8 mouse cellular contexts compared by ENCODE assay signal in the genomic region with DNA sequence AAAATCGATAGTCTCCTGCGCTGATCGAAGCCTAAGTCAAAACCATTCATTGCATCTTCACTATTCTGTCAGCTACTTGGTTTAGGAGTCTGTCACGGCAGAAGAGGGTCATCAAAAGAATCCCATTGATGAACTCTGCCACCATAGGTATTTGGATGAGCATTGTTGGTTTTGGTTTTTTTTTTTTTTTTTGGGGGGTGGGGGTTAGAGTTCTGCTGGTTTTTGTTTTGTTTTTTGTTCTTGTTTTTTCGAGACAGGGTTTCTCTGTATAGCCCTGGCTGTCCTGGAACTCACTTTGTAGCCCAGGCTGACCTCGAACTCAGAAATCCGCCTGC. TPM values are rescaled to one million over a fixed set of nuclear protein-coding genes. Genes with fewer than 3 reads are reported as not detected.
DNase-seq lines count a peak whose midpoint lies in the region; ATAC-seq and TF ChIP-seq lines count a peak whose summit lies in the region.

No protein-coding gene starts in this region.

- no peak overlapping the region; the same call in 1 of the 2 replicates for H3K9ac ChIP-seq in neural tube, embryonic 11.5 days (ENCODE audit: low read length)
- H3K9ac ChIP-seq in liver, embryonic 11.5 days (ENCODE audit: low read depth, low read length): 0 out of 2 replicates have a peak overlapping the region, but pooled peaks have one; percentile 90
- H3K9ac ChIP-seq in stomach, postnatal 0 days (ENCODE audit: low read length): peak overlapping the region; percentile 91; the same call in 1 of the 2 replicates

- WGBS in cerebellum, adult 2 months: 29% methylated on average over 7 of the region's 7 CpGs
- WGBS in neural tube, embryonic 11.5 days: 27% methylated on average over 7 of the region's 7 CpGs
- whole genome bisulfite sequencing in liver, embryonic 11.5 days: 24% methylated on average over 7 of the region's 7 CpGs
- WGBS in stomach, postnatal 0 days: 22% methylated on average over 7 of the region's 7 CpGs

- peak overlapping the region; percentile 41 for H3K4me2 ChIP-seq in neural tube, embryonic 11.5 days (ENCODE audit: low read depth)
- peak overlapping the region; percentile 55 for H3K4me2 ChIP-seq in liver, embryonic 11.5 days
- H3K4me2 ChIP-seq in stomach, postnatal 0 days (replicated peaks; ENCODE audit: low read depth): peak overlapping the region; percentile 88

- TF ChIP-seq POLR2A in cerebellum, adult 2 months (IDR thresholded peaks at IDR 0.05; ENCODE audit: borderline replicate concordance, insufficient read depth, low read length): no peak

- DNase-seq in cerebellum, adult 2 months: no peak
- no peak for DNase-seq in cerebellum, postnatal 36 days
- no peak for DNase-seq in neural tube, embryonic 11.5 days (ENCODE audit: low spot score)
- no peak for DNase-seq in neural tube, embryonic 10.5 days (ENCODE audit: extremely low spot score, low spot score)
- DNase-seq in liver, embryonic 11.5 days (ENCODE audit: low spot score): no peak
- DNase-seq in stomach, postnatal 0 days (ENCODE audit: low spot score): no peak
- no peak for DNase-seq in gastrocnemius, postnatal 4 days (ENCODE audit: low spot score in 2 of 2)
- no peak for DNase-seq in gastrocnemius, adult 18-20 months (ENCODE audit: low spot score)

- H3K4me3 ChIP-seq in cerebellum, adult 2 months (replicated peaks; ENCODE audit: insufficient read depth, low read depth, low read length): peak overlapping the region; percentile 69
- peak overlapping the region; percentile 98 for H3K4me3 ChIP-seq in neural tube, embryonic 11.5 days (ENCODE audit: low read depth, low read length)
- H3K4me3 ChIP-seq in liver, embryonic 11.5 days (ENCODE audit: low read depth, low read length): peak overlapping the region; percentile 95
- H3K4me3 ChIP-seq in stomach, postnatal 0 days (ENCODE audit: low read depth, low read length): peak overlapping the region; percentile 99

- no peaks in the 10 kb centered on the region for H3K36me3 ChIP-seq in neural tube, embryonic 11.5 days (ENCODE audit: control insufficient read depth, insufficient read depth, low read length)
- H3K36me3 ChIP-seq in liver, embryonic 11.5 days (ENCODE audit: control insufficient read depth, insufficient read depth, low read length): no peaks in the 10 kb centered on the region
- no peaks in the 10 kb centered on the region for H3K36me3 ChIP-seq in stomach, postnatal 0 days (ENCODE audit: control insufficient read depth, insufficient read depth, low read length)

- no peaks in the 10 kb centered on the region for H3K9me3 ChIP-seq in neural tube, embryonic 11.5 days (ENCODE audit: control insufficient read depth, low read length)
- no peaks in the 10 kb centered on the region for H3K9me3 ChIP-seq in liver, embryonic 11.5 days (ENCODE audit: control insufficient read depth, low read length)
- H3K9me3 ChIP-seq in stomach, postnatal 0 days (ENCODE audit: control insufficient read depth, low read length): no peaks in the 10 kb centered on the region

- no peak; the same call in 1 of the 2 replicates for ATAC-seq in neural tube, embryonic 11.5 days (ENCODE audit: insufficient read depth, low FRiP score, low TSS enrichment)
- ATAC-seq in liver, embryonic 11.5 days (replicated peaks; ENCODE audit: low FRiP score): no peak
- no peak for ATAC-seq in stomach, postnatal 0 days (ENCODE audit: low FRiP score, low TSS enrichment)

- no peak for TF ChIP-seq EP300 in stomach, postnatal 0 days (optimal IDR thresholded peaks at IDR 0.05)

- no peaks in the 10 kb centered on the region for H3K27me3 ChIP-seq in cerebellum, adult 2 months (ENCODE audit: control insufficient read depth, insufficient read depth, low read length)
- H3K27me3 ChIP-seq in neural tube, embryonic 11.5 days (ENCODE audit: control insufficient read depth, insufficient read depth, low read length): no peaks in the 10 kb centered on the region
- no peaks in the 10 kb centered on the region for H3K27me3 ChIP-seq in liver, embryonic 11.5 days (replicated peaks; ENCODE audit: control insufficient read depth, insufficient read depth, low read length)
- no peaks in the 10 kb centered on the region for H3K27me3 ChIP-seq in stomach, postnatal 0 days (ENCODE audit: control insufficient read depth, insufficient read depth, low read length)

- H3K27ac ChIP-seq in cerebellum, adult 2 months (ENCODE audit: insufficient read depth, low read length): no peak overlapping the region
- H3K27ac ChIP-seq in neural tube, embryonic 11.5 days (ENCODE audit: low read depth, low read length): no peak overlapping the region
- no peak overlapping the region for H3K27ac ChIP-seq in liver, embryonic 11.5 days (ENCODE audit: low read depth, low read length)
- H3K27ac ChIP-seq in stomach, postnatal 0 days (replicated peaks): no peak overlapping the region

- H3K4me1 ChIP-seq in cerebellum, adult 2 months (ENCODE audit: control insufficient read depth, insufficient read depth, low read length): no peaks in the 10 kb centered on the region
- peaks cover 4% of the 10 kb centered on the region; the same call in 1 of the 2 replicates for H3K4me1 ChIP-seq in neural tube, embryonic 11.5 days (ENCODE audit: control insufficient read depth, insufficient read depth, low read length)
- peaks cover 10% of the 10 kb centered on the region; the same call in 1 of the 2 replicates for H3K4me1 ChIP-seq in liver, embryonic 11.5 days (replicated peaks; ENCODE audit: control insufficient read depth, insufficient read depth, low read length)
- no peaks in the 10 kb centered on the region for H3K4me1 ChIP-seq in stomach, postnatal 0 days (replicated peaks; ENCODE audit: control insufficient read depth, insufficient read depth)

- TF ChIP-seq CTCF in cerebellum, adult 2 months (IDR thresholded peaks at IDR 0.05; ENCODE audit: borderline replicate concordance, insufficient read depth, low read depth, low read length): no peak
- TF ChIP-seq CTCF in stomach, postnatal 0 days (IDR thresholded peaks at IDR 0.05; ENCODE audit: low read depth): no peak

RNA-seq across cellular contexts. Expression of a gene that starts 0.3 kb away (rescaled TPM):
- 31.5 and 31.8 TPM in 2 replicates for polyA plus RNA-seq in cerebellum, adult 2 months (2012; rRNA removed)
- polyA plus RNA-seq in neural tube, embryonic 11.5 days (2014; fragmentation: Nextera tagmentation; extraction: Ambion mirVana): 72.3 and 74.4 TPM in 2 replicates
- 82.3 and 93.3 TPM in 2 replicates for polyA plus RNA-seq in liver, embryonic 11.5 days (2014; fragmentation: Nextera tagmentation; extraction: Ambion mirVana)
- polyA plus RNA-seq in stomach, postnatal 0 days (2015; fragmentation: Nextera tagmentation; extraction: Ambion mirVana): 13.8 and 14.3 TPM in 2 replicates
- total RNA-seq in gastrocnemius, postnatal 4 days (2021): 10 to 100 TPM; 25.6 to 28.0 TPM
- 10 to 100 TPM; 15.4 TPM for total RNA-seq in gastrocnemius, adult 18-20 months (2021)

RNA-seq across cellular contexts. Expression of a gene that starts 9.8 kb away (rescaled TPM):
- polyA plus RNA-seq in cerebellum, adult 2 months (2012; rRNA removed): 19.3 and 23.5 TPM in 2 replicates
- 40.2 and 41.3 TPM in 2 replicates for polyA plus RNA-seq in neural tube, embryonic 11.5 days (2014; fragmentation: Nextera tagmentation; extraction: Ambion mirVana)
- 47.2 and 51.1 TPM in 2 replicates for polyA plus RNA-seq in liver, embryonic 11.5 days (2014; fragmentation: Nextera tagmentation; extraction: Ambion mirVana)
- polyA plus RNA-seq in stomach, postnatal 0 days (2015; fragmentation: Nextera tagmentation; extraction: Ambion mirVana): 17.3 and 18.2 TPM in 2 replicates
- total RNA-seq in gastrocnemius, postnatal 4 days (2021): 10 to 100 TPM; 11.5 to 12.7 TPM
- total RNA-seq in gastrocnemius, adult 18-20 months (2021): 1 to 10 TPM; 6.6 TPM
